Mouse (Mus musculus) embryo, embryonic 11.5 days (tissue): ENCODE data around the gene Frmd4a.

Source experiments
- DNase-seq: peaks from one replicate; pipeline ENCODE4 v3.0.0-alpha.2; 2012; ENCODE audit warnings: low read depth, low spot score

Frmd4a gene

GRCm38 (mm10) chr2:4487280-4487679, 469.8 kb downstream of the Frmd4a start:
- no peak for DNase-seq

GRCm38 (mm10) chr2:4490845-4491244, 473.3 kb downstream of the Frmd4a start:
- DNase-seq = no peak

- peak; percentile 78 for DNase-seq
Measured at GRCm38 (mm10) chr2:4492485-4493481, 475.3 kb downstream of the Frmd4a start.

GRCm38 (mm10) chr2:4494478-4494877, 477.0 kb downstream of the Frmd4a start:
- DNase-seq = no peak

- DNase-seq = peak; percentile 71
Measured at GRCm38 (mm10) chr2:4499257-4499656, 481.7 kb downstream of the Frmd4a start.

GRCm38 (mm10) chr2:4499916-4500315, 482.4 kb downstream of the Frmd4a start:
- no peak for DNase-seq

- no peak for DNase-seq
Measured at GRCm38 (mm10) chr2:4501257-4502027, 483.9 kb downstream of the Frmd4a start.

GRCm38 (mm10) chr2:4504413-4504812, 486.9 kb downstream of the Frmd4a start:
- DNase-seq = no peak

- DNase-seq = no peak
Measured at GRCm38 (mm10) chr2:4505695-4506094, 488.2 kb downstream of the Frmd4a start.

- no peak for DNase-seq
Measured at GRCm38 (mm10) chr2:4506659-4507058, 489.1 kb downstream of the Frmd4a start.

GRCm38 (mm10) chr2:4507887-4508615, 490.5 kb downstream of the Frmd4a start:
- DNase-seq = no peak

GRCm38 (mm10) chr2:4508959-4509615, 491.6 kb downstream of the Frmd4a start:
- DNase-seq = no peak

GRCm38 (mm10) chr2:4509739-4510138, 492.2 kb downstream of the Frmd4a start:
- DNase-seq = no peak

GRCm38 (mm10) chr2:4510208-4511079, 492.9 kb downstream of the Frmd4a start:
- DNase-seq = no peak

- no peak for DNase-seq
Measured at GRCm38 (mm10) chr2:4511080-4511386, 493.5 kb downstream of the Frmd4a start.

- no peak for DNase-seq
Measured at GRCm38 (mm10) chr2:4512607-4513006, 495.1 kb downstream of the Frmd4a start.

GRCm38 (mm10) chr2:4515910-4516309, 498.4 kb downstream of the Frmd4a start:
- DNase-seq = no peak

GRCm38 (mm10) chr2:4516819-4517552, 499.5 kb downstream of the Frmd4a start:
- DNase-seq = no peak

GRCm38 (mm10) chr2:4517553-4518125, 500.1 kb downstream of the Frmd4a start:
- DNase-seq = no peak
